Mouse (Mus musculus) neural tube, embryonic 13.5 days (tissue): Measurements from ENCODE around the gene Bmp8b. TPM values are rescaled to one million over a fixed set of nuclear protein-coding genes. Genes with fewer than 3 reads are reported as not detected.
"Not testable (repeated sequence)": the region's sequence is repeated elsewhere in the genome, so short reads cannot be mapped to it uniquely, and the experiment has no call there.

Source experiments
- ATAC-seq: fragments of 200-750 bp; cut with Nextera tagmentation; 2 replicates; pipeline ENCODE4 v1.8.0; 2017; ENCODE audit warnings: low read depth, mild to moderate bottlenecking, moderate TSS enrichment, moderate library complexity
- H3K27ac ChIP-seq: fragments of 300-500 bp; sonication (generic); replicated peaks from 2 replicates; pipeline ENCODE4 v1.5.1; 2015; ENCODE audit warnings: moderate library complexity, mild to moderate bottlenecking, inconsistent platforms
- H3K27me3 ChIP-seq: fragments of 300-500 bp; sonication (generic); 2 replicates; pipeline ENCODE4 v1.6.1; 2015; ENCODE audit warnings: mild to moderate bottlenecking, inconsistent platforms
- H3K36me3 ChIP-seq: fragments of 300-500 bp; sonication (generic); 2 replicates; pipeline ENCODE4 v1.6.1; 2015; ENCODE audit warnings: mild to moderate bottlenecking, inconsistent platforms
- H3K4me1 ChIP-seq: fragments of 300-500 bp; sonication (generic); replicated peaks from 2 replicates; pipeline ENCODE4 v1.6.1; 2015; ENCODE audit warnings: inconsistent platforms
- H3K4me2 ChIP-seq: fragments of 300-500 bp; sonication (generic); 2 replicates; pipeline ENCODE4 v1.6.1; 2015; ENCODE audit warnings: inconsistent platforms, mild to moderate bottlenecking, moderate library complexity
- H3K4me3 ChIP-seq: fragments of 300-500 bp; sonication (generic); 2 replicates; pipeline ENCODE4 v1.5.1; 2015; ENCODE audit warnings: mild to moderate bottlenecking, inconsistent platforms
- H3K9ac ChIP-seq: fragments of 300-500 bp; sonication (generic); 2 replicates; pipeline ENCODE4 v1.6.1; 2015; ENCODE audit warnings: moderate library complexity, mild to moderate bottlenecking, inconsistent platforms
- H3K9me3 ChIP-seq: fragments of 300-500 bp; sonication (generic); 2 replicates; pipeline ENCODE4 v1.6.1; 2016; ENCODE audit warnings: inconsistent platforms
- WGBS: fragments of 180-500 bp; shearing (Covaris S2); methylation state at CpG from one replicate; pipeline ENCODE4 v1.1.7; 2015; 5-methylcytosine and 5-hydroxymethylcytosine counted together
- polyA plus RNA-seq: library from polyadenylated mRNA; unstranded; fragments of >200 nt; fragmentation: Nextera tagmentation; extraction: Ambion mirVana; gene quantifications from 2 replicates; pipeline ENCODE4 v1.2.1, GENCODE M21; 2015

The Bmp8b gene
- polyA plus RNA-seq, 1 experiment from 2014 or later, result 0.14 TPM

- 90% methylated on average over 4 of the region's 4 CpGs for WGBS
- not testable (repeated sequence) for H3K9me3 ChIP-seq, ATAC-seq, H3K9ac ChIP-seq, H3K4me2 ChIP-seq, H3K36me3 ChIP-seq, H3K4me1 ChIP-seq, H3K27ac ChIP-seq, H3K4me3 ChIP-seq
- peaks cover 22% of the 10 kb centered on the region for H3K27me3 ChIP-seq
Measured at GRCm38 (mm10) chr4:123114651-123115050, 9.7 kb downstream of the Bmp8b start.

GRCm38 (mm10) chr4:123116011-123116410 is 11.0 kb downstream of the Bmp8b start, which contains the start of gene Oxct2b:
TSS of gene Oxct2b (plus strand) at chr4:123116266.
- Histone ChIP-seq H3K27ac (no peak within 1 kb of the TSS), H3K4me3 (peak within 1 kb of the TSS; percentile 37), H3K4me2 (peak within 1 kb of the TSS; percentile 56), H3K36me3 (no peaks in the 10 kb centered on the region), H3K27me3 (peaks cover 22% of the 10 kb centered on the region), H3K9ac (peak within 1 kb of the TSS; percentile 47; the same call in 1 of the 2 replicates), H3K4me1 (peaks cover 5% of the 10 kb centered on the region; the same call in 1 of the 2 replicates), H3K9me3 (no peaks in the 10 kb centered on the region)
- ATAC-seq, result peak; percentile 59; the same call in 1 of the 2 replicates
- 8% methylated on average over 22 of the region's 22 CpGs for WGBS

GRCm38 (mm10) chr4:123116640-123117039 is 11.7 kb downstream of the Bmp8b start:
- Histone ChIP-seq H3K27me3 (peaks cover 22% of the 10 kb centered on the region), H3K9ac (0 out of 2 replicates have a peak overlapping the region, but pooled peaks have one; percentile 12), H3K4me2 (peak overlapping the region; percentile 56), H3K4me3 (peak overlapping the region; percentile 37)
- H3K4me1 ChIP-seq, H3K9me3 ChIP-seq, H3K27ac ChIP-seq, H3K36me3 ChIP-seq: not testable (repeated sequence)
- WGBS, result 16% methylated on average over 27 of the region's 42 CpGs
- peak; percentile 72 for ATAC-seq

- H3K27ac ChIP-seq, result no peak overlapping the region
- peaks cover 18% of the 10 kb centered on the region for H3K36me3 ChIP-seq
- 94% methylated on average over 2 of the region's 2 CpGs for WGBS
- no peak overlapping the region for H3K4me2 ChIP-seq
- H3K4me1 ChIP-seq, result no peaks in the 10 kb centered on the region
- H3K9me3 ChIP-seq, result no peaks in the 10 kb centered on the region
- H3K9ac ChIP-seq, result no peak overlapping the region
- H3K27me3 ChIP-seq, result peaks cover 12% of the 10 kb centered on the region
- no peak overlapping the region for H3K4me3 ChIP-seq
- ATAC-seq, result no peak
Measured at GRCm38 (mm10) chr4:123121286-123121685, 16.3 kb downstream of the Bmp8b start.

GRCm38 (mm10) chr4:123126626-123127025 is 21.7 kb downstream of the Bmp8b start:
- no peak overlapping the region for H3K4me3 ChIP-seq
- peaks cover 66% of the 10 kb centered on the region for H3K36me3 ChIP-seq
- no peak overlapping the region for H3K9ac ChIP-seq
- H3K27ac ChIP-seq, result no peak overlapping the region
- no peaks in the 10 kb centered on the region for H3K9me3 ChIP-seq
- no peaks in the 10 kb centered on the region for H3K27me3 ChIP-seq
- ATAC-seq, result no peak
- no peak overlapping the region for H3K4me2 ChIP-seq
- WGBS, result 94% methylated on average over 7 of the region's 7 CpGs
- no peaks in the 10 kb centered on the region for H3K4me1 ChIP-seq

- H3K27me3 ChIP-seq, result no peaks in the 10 kb centered on the region
- H3K4me3 ChIP-seq, result no peak overlapping the region
- ATAC-seq, result no peak
- H3K27ac ChIP-seq, result no peak overlapping the region
- H3K4me1 ChIP-seq, result no peaks in the 10 kb centered on the region
- peaks cover 70% of the 10 kb centered on the region for H3K36me3 ChIP-seq
- WGBS, result 89% methylated on average over 4 of the region's 4 CpGs
- H3K9ac ChIP-seq, result no peak overlapping the region
- H3K4me2 ChIP-seq, result no peak overlapping the region
- no peaks in the 10 kb centered on the region for H3K9me3 ChIP-seq
Measured at GRCm38 (mm10) chr4:123127051-123127450, 22.1 kb downstream of the Bmp8b start.

- Histone ChIP-seq H3K4me2 (no peak overlapping the region), H3K4me1 (peaks cover 24% of the 10 kb centered on the region), H3K9me3 (no peaks in the 10 kb centered on the region), H3K4me3 (no peak overlapping the region), H3K9ac (no peak overlapping the region), H3K27me3 (peaks cover 4% of the 10 kb centered on the region; the same call in 1 of the 2 replicates), H3K36me3 (peaks cover 43% of the 10 kb centered on the region), H3K27ac (no peak overlapping the region)
- ATAC-seq, result no peak
- 91% methylated on average over 3 of the region's 3 CpGs for WGBS
Measured at GRCm38 (mm10) chr4:123137551-123137950, 32.6 kb downstream of the Bmp8b start.

- WGBS, result under 1% methylated on average over 34 of the region's 34 CpGs
- ATAC-seq, result peak; percentile 97
- peak within 1 kb of the TSS; percentile 74 for H3K9ac ChIP-seq
- H3K9me3 ChIP-seq, result no peaks in the 10 kb centered on the region
- H3K27ac ChIP-seq, result peak within 1 kb of the TSS; percentile 83
- peak within 1 kb of the TSS; percentile 90 for H3K4me2 ChIP-seq
- peak within 1 kb of the TSS; percentile 69 for H3K4me3 ChIP-seq
- H3K4me1 ChIP-seq, result peaks cover 24% of the 10 kb centered on the region
- H3K36me3 ChIP-seq, result peaks cover 24% of the 10 kb centered on the region
- peaks cover 13% of the 10 kb centered on the region for H3K27me3 ChIP-seq
Measured at GRCm38 (mm10) chr4:123139513-123140154, 34.7 kb downstream of the Bmp8b start, which contains the start of gene Ppie. TSS of gene Ppie (minus strand) at chr4:123139951.

GRCm38 (mm10) chr4:123147446-123148150 is 42.6 kb downstream of the Bmp8b start:
- 70% methylated on average over 5 of the region's 5 CpGs for WGBS

GRCm38 (mm10) chr4:123152003-123152402 is 47.0 kb downstream of the Bmp8b start:
- no peak overlapping the region for H3K4me3 ChIP-seq
- no peaks in the 10 kb centered on the region for H3K36me3 ChIP-seq
- no peak for ATAC-seq
- no peak overlapping the region for H3K9ac ChIP-seq
- no peak overlapping the region for H3K4me2 ChIP-seq
- H3K9me3 ChIP-seq, result no peaks in the 10 kb centered on the region
- 81% methylated on average over 4 of the region's 4 CpGs for WGBS
- H3K27me3 ChIP-seq, result no peaks in the 10 kb centered on the region
- H3K27ac ChIP-seq, result no peak overlapping the region
- no peaks in the 10 kb centered on the region for H3K4me1 ChIP-seq

More at GRCm38 (mm10) chr4:123147446-123148150, 42.6 kb downstream of the Bmp8b start:
- Histone ChIP-seq H3K36me3 (no peaks in the 10 kb centered on the region), H3K27ac (no peak overlapping the region), H3K27me3 (peaks cover 10% of the 10 kb centered on the region), H3K9me3 (no peaks in the 10 kb centered on the region), H3K4me3 (no peak overlapping the region), H3K4me1 (no peaks in the 10 kb centered on the region), H3K9ac (no peak overlapping the region), H3K4me2 (no peak overlapping the region)
- ATAC-seq, result no peak

- 45% methylated on average over 5 of the region's 5 CpGs for WGBS
- no peak for ATAC-seq
- Histone ChIP-seq H3K27ac (no peak overlapping the region), H3K4me1 (no peaks in the 10 kb centered on the region), H3K4me2 (no peak overlapping the region), H3K27me3 (no peaks in the 10 kb centered on the region), H3K4me3 (no peak overlapping the region), H3K36me3 (no peaks in the 10 kb centered on the region), H3K9me3 (no peaks in the 10 kb centered on the region), H3K9ac (no peak overlapping the region)
Measured at GRCm38 (mm10) chr4:123152976-123153375, 48.0 kb downstream of the Bmp8b start.

GRCm38 (mm10) chr4:123155004-123155403 is 50.0 kb downstream of the Bmp8b start:
- Histone ChIP-seq H3K9ac (no peak overlapping the region), H3K4me1 (no peaks in the 10 kb centered on the region), H3K27me3 (no peaks in the 10 kb centered on the region), H3K4me3 (no peak overlapping the region), H3K27ac (no peak overlapping the region), H3K4me2 (no peak overlapping the region), H3K36me3 (no peaks in the 10 kb centered on the region), H3K9me3 (no peaks in the 10 kb centered on the region)
- ATAC-seq, result 0 out of 2 replicates have a peak, but pooled peaks have one; percentile 32
- WGBS, result 34% methylated on average over 4 of the region's 4 CpGs
